Mouse (Mus musculus): ENCODE data around the gene Gm21974. TPM values are rescaled to one million over a fixed set of nuclear protein-coding genes. Genes with fewer than 3 reads are reported as not detected.

The Gm21974 gene
- polyA plus RNA-seq, 1 experiment from 2014 or later = not detected

DNA sequence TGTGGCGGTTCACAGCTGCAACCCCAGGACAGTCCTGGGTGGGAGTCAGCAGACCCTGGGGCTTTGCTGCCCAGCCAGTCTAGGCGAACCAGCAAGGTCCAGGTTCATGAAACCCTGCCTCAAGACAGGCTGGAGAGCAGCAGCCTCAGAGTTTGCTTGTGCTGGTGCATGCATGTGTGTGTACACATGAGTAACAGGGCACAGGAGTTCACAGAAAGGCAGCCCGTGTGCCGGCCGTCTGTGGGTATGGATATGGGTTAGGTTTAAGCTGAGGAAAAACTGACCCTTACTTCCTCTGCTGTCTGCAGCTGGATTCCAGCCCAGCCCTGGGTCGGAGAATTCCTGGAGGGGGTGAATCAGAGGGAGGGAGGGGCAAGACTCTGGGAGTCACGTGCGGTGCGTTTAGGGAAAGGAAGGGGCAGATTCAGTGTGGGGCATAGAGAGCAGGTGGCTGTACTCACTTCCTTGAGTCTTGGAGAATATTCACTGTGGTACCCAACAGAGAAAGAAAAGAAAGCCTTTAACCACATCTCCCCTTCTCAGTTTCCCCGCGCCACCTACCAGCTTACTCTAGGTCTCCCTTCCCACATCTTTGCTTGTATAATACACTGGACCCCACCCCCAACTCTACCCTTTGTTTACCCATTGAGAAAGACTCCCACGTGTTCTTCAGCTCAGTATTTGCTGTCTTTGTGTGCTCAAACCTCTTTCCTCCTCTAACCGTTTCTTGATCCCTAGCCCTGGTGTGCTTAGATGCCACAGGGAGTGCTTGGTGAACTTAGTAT lies 36.3 kb upstream of the Gm21974 start:
- H3K4me1 ChIP-seq (ENCODE audit: control insufficient read depth, insufficient read depth, low read length) = peaks cover 8% of the 10 kb centered on the region
- no peaks in the 10 kb centered on the region; the same call in 1 of the 2 replicates for H3K27me3 ChIP-seq (replicated peaks; ENCODE audit: control insufficient read depth, insufficient read depth, low read length)
- H3K36me3 ChIP-seq (ENCODE audit: control insufficient read depth, insufficient read depth, low read length) = peaks cover 3% of the 10 kb centered on the region; the same call in 1 of the 2 replicates
- no peak overlapping the region for H3K4me2 ChIP-seq (ENCODE audit: low read length)
- DNase-seq (ENCODE audit: low spot score) (no peak), ATAC-seq (no peak)
- no peak overlapping the region for H3K4me3 ChIP-seq (ENCODE audit: low read depth, low read length)
- no peaks in the 10 kb centered on the region for H3K9me3 ChIP-seq (replicated peaks; ENCODE audit: control insufficient read depth, low read length)
- H3K27ac ChIP-seq (ENCODE audit: low read depth, low read length) = no peak overlapping the region
- H3K9ac ChIP-seq (ENCODE audit: low read length) = no peak overlapping the region
- 32% methylated on average over 13 of the region's 13 CpGs for WGBS

DNA sequence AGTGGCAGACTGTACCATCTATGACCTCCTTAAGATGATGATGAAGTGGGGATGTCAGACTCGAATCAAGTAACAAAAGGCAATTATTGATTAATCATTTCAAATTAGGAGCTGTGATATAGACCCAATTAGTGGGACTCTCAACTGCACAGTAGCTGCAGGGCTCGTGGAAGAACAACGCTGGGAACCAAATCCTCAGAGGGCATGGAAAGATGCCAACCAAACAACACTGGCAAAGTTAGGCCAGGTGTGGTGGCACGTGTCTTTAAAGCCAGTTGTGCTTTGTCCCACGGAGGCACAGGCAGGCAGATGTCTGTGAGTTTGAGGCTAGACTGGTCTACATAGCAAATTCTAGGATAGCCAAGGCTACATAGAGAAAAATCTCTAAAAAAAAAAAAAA lies 35.4 kb upstream of the Gm21974 start:
- Histone ChIP-seq H3K4me2 (ENCODE audit: low read length) (no peak overlapping the region), H3K9me3 (replicated peaks; ENCODE audit: control insufficient read depth, low read length) (no peaks in the 10 kb centered on the region), H3K27ac (ENCODE audit: low read depth, low read length) (no peak overlapping the region), H3K4me1 (ENCODE audit: control insufficient read depth, insufficient read depth, low read length) (0 out of 2 replicates have a peak, but pooled peaks cover 4% of the 10 kb centered on the region), H3K4me3 (ENCODE audit: low read depth, low read length) (no peak overlapping the region), H3K9ac (ENCODE audit: low read length) (no peak overlapping the region), H3K36me3 (ENCODE audit: control insufficient read depth, insufficient read depth, low read length) (peaks cover 10% of the 10 kb centered on the region), H3K27me3 (replicated peaks; ENCODE audit: control insufficient read depth, insufficient read depth, low read length) (no peaks in the 10 kb centered on the region; the same call in 1 of the 2 replicates)
- no peak for ATAC-seq
- WGBS = 64% methylated on average over 5 of the region's 5 CpGs
- no peak for DNase-seq (ENCODE audit: low spot score)

DNA sequence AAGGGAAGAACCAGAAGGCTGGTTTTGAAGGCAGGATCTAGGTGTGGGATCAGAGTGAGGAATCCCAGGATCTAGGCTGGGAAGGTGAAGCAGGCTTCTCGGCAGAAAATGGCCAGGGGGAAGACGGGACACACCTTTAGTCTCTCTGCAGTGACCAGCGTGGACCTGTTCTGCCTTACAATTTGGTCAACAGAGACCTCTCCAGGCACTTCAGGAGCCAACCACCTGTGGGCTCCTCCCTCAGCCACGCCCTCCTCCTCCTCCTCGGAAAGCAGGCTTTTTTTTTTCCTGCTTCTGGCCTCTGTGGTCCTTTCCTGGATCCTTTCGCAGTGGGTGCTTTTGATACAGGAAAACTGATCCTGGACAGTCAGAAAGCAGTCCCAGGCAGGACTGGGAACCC lies 34.7 kb upstream of the Gm21974 start, which contains the start of gene Prss8:
TSS of gene Prss8 (minus strand) at position 182 of the 400 bp plus-strand sequence.
- ATAC-seq = no peak
- Histone ChIP-seq H3K4me1 (ENCODE audit: control insufficient read depth, insufficient read depth, low read length) (0 out of 2 replicates have a peak, but pooled peaks cover 3% of the 10 kb centered on the region), H3K9ac (ENCODE audit: low read length) (no peak within 1 kb of the TSS), H3K27ac (ENCODE audit: low read depth, low read length) (no peak within 1 kb of the TSS), H3K9me3 (replicated peaks; ENCODE audit: control insufficient read depth, low read length) (no peaks in the 10 kb centered on the region), H3K4me3 (ENCODE audit: low read depth, low read length) (no peak within 1 kb of the TSS), H3K4me2 (ENCODE audit: low read length) (no peak within 1 kb of the TSS), H3K36me3 (ENCODE audit: control insufficient read depth, insufficient read depth, low read length) (peaks cover 17% of the 10 kb centered on the region), H3K27me3 (replicated peaks; ENCODE audit: control insufficient read depth, insufficient read depth, low read length) (no peaks in the 10 kb centered on the region; the same call in 1 of the 2 replicates)
- no peak for DNase-seq (ENCODE audit: low spot score)
- WGBS = 15% methylated on average over 6 of the region's 6 CpGs

DNA sequence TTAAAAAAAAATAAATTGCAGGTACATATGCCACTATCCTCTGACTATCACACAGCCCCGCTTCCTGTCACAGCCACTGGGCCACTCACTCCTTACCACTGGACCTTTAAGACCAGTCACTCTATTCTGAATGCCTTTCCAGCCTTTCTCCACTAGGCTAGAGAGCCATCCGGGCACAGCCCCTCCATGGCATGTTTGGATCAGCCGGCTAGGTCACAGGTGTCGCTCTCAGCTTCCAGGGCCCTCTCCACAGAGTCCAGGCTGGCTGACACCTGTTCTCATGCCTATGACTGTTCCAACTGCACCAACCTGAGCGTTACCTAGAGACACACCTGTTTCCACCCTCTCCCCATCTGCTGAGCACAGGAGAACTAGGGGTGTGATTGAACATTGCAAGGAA lies 33.3 kb upstream of the Gm21974 start:
- no peaks in the 10 kb centered on the region for H3K9me3 ChIP-seq (replicated peaks; ENCODE audit: control insufficient read depth, low read length)
- no peak overlapping the region for H3K9ac ChIP-seq (ENCODE audit: low read length)
- no peak overlapping the region for H3K27ac ChIP-seq (ENCODE audit: low read depth, low read length)
- ATAC-seq = no peak
- no peak for DNase-seq (ENCODE audit: low spot score)
- H3K27me3 ChIP-seq (replicated peaks; ENCODE audit: control insufficient read depth, insufficient read depth, low read length) = no peaks in the 10 kb centered on the region; the same call in 1 of the 2 replicates
- peaks cover 30% of the 10 kb centered on the region for H3K36me3 ChIP-seq (ENCODE audit: control insufficient read depth, insufficient read depth, low read length)
- H3K4me1 ChIP-seq (ENCODE audit: control insufficient read depth, insufficient read depth, low read length) = no peaks in the 10 kb centered on the region
- 47% methylated on average over 5 of the region's 5 CpGs for WGBS
- H3K4me2 ChIP-seq (ENCODE audit: low read length) = no peak overlapping the region
- H3K4me3 ChIP-seq (ENCODE audit: low read depth, low read length) = no peak overlapping the region

DNA sequence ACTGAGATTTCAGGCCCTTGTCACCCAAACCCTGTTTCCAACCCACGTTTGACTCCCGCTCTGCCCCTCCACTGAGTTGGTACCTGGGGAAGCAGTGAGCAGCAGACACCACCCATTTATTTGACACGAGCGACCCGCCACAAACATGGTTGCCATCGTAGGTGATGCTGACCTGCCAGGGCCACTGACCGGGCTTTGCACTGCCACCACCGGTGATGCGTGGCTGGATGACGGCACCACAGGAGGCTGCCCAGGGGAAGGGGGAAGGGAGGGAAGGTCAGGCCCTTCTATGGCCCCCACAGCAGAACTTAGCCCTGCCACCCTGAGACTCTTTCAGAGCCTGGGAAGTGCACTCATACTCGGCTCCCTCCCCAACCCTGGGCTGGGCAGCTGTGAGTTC lies 32.5 kb upstream of the Gm21974 start:
- H3K27me3 ChIP-seq (replicated peaks; ENCODE audit: control insufficient read depth, insufficient read depth, low read length) = no peaks in the 10 kb centered on the region; the same call in 1 of the 2 replicates
- 84% methylated on average over 11 of the region's 11 CpGs for WGBS
- no peak for DNase-seq (ENCODE audit: low spot score)

DNA sequence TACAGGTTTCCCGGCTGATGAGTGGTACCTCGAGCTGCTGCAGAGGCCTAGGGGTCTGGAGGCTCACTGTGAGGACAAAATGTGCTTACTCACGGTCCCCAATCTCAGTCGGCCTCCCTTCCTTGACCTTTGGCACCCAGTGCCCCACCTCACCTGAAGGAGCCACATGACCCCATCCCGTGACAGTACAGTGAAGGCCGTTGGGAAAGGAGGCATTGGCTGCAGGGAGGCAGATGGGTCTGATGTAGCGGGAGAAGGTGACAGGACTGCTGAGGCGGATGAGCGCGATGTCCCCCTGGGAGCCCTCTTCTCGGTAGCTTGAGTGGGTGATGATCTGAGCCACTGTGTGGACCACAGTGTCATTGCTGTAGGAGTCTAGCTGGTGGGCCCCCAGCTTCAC lies 31.6 kb upstream of the Gm21974 start:
- DNase-seq (ENCODE audit: low spot score) (no peak), ATAC-seq (no peak)
- H3K9me3 ChIP-seq (replicated peaks; ENCODE audit: control insufficient read depth, low read length) = no peaks in the 10 kb centered on the region
- no peak overlapping the region for H3K4me2 ChIP-seq (ENCODE audit: low read length)
- H3K27me3 ChIP-seq (replicated peaks; ENCODE audit: control insufficient read depth, insufficient read depth, low read length) = no peaks in the 10 kb centered on the region; the same call in 1 of the 2 replicates
- H3K4me3 ChIP-seq (ENCODE audit: low read depth, low read length) = no peak overlapping the region
- H3K4me1 ChIP-seq (ENCODE audit: control insufficient read depth, insufficient read depth, low read length) = no peaks in the 10 kb centered on the region
- H3K9ac ChIP-seq (ENCODE audit: low read length) = no peak overlapping the region
- H3K27ac ChIP-seq (ENCODE audit: low read depth, low read length) = no peak overlapping the region
- peaks cover 45% of the 10 kb centered on the region for H3K36me3 ChIP-seq (ENCODE audit: control insufficient read depth, insufficient read depth, low read length)
- 89% methylated on average over 11 of the region's 11 CpGs for WGBS

More for the DNA sequence above, 32.5 kb upstream of the Gm21974 start:
- Histone ChIP-seq H3K9ac (ENCODE audit: low read length) (no peak overlapping the region), H3K4me1 (ENCODE audit: control insufficient read depth, insufficient read depth, low read length) (no peaks in the 10 kb centered on the region), H3K4me2 (ENCODE audit: low read length) (no peak overlapping the region), H3K9me3 (replicated peaks; ENCODE audit: control insufficient read depth, low read length) (no peaks in the 10 kb centered on the region), H3K36me3 (ENCODE audit: control insufficient read depth, insufficient read depth, low read length) (peaks cover 38% of the 10 kb centered on the region), H3K27ac (ENCODE audit: low read depth, low read length) (no peak overlapping the region), H3K4me3 (ENCODE audit: low read depth, low read length) (no peak overlapping the region)
- ATAC-seq = no peak

DNA sequence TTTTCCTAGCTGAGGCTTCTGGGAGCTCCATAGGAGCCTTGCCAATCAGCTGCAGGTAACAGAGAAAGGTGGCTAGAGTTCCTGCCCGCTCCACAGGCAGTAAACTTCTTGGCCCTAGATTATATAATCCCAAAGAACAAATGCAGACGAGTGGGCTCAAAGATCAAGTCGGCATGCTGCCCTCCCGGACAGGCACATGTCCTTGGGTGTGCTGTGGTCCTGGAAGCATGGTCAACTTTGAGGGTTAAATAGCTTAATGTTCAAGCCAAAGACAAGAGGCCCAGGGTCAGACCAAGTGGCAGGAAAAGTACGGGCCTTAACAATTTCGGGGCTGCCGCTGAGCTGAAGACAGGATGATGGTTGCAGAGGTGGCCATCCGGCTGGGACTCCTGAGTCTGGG lies 30.8 kb upstream of the Gm21974 start:
- 89% methylated on average over 8 of the region's 8 CpGs for WGBS

DNA sequence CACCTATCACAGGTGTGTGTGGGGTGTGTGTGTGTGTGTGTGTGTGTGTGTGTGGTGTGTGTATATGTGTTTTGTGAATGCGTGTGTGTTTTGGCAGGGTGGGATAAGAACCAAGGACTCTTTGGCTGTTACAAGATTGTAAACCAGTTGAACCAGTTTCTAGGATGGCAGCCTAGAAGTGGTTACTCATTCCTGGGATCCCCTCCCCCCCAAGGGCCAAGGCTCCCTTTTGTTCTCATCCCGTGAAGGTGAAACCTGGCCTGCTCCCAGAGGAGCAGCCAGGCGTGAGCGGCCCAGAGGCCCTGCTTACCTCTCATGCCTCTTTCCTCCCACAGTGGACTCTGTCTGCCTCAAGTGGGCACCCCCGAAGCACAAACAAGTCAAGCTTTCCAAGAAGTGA lies 30.0 kb upstream of the Gm21974 start:
- no peak overlapping the region for H3K27ac ChIP-seq (ENCODE audit: low read depth, low read length)
- 51% methylated on average over 5 of the region's 5 CpGs for WGBS
- no peak overlapping the region for H3K4me2 ChIP-seq (ENCODE audit: low read length)
- H3K36me3 ChIP-seq (ENCODE audit: control insufficient read depth, insufficient read depth, low read length) = peaks cover 54% of the 10 kb centered on the region
- ATAC-seq = no peak
- H3K27me3 ChIP-seq (replicated peaks; ENCODE audit: control insufficient read depth, insufficient read depth, low read length) = no peaks in the 10 kb centered on the region; the same call in 1 of the 2 replicates
- H3K4me3 ChIP-seq (ENCODE audit: low read depth, low read length) = no peak overlapping the region
- DNase-seq (ENCODE audit: low spot score) = no peak
- no peak overlapping the region for H3K9ac ChIP-seq (ENCODE audit: low read length)
- H3K9me3 ChIP-seq (replicated peaks; ENCODE audit: control insufficient read depth, low read length) = no peaks in the 10 kb centered on the region
- no peaks in the 10 kb centered on the region for H3K4me1 ChIP-seq (ENCODE audit: control insufficient read depth, insufficient read depth, low read length)

More for the DNA sequence above, 30.8 kb upstream of the Gm21974 start:
- no peak overlapping the region for H3K9ac ChIP-seq (ENCODE audit: low read length)
- no peaks in the 10 kb centered on the region for H3K4me1 ChIP-seq (ENCODE audit: control insufficient read depth, insufficient read depth, low read length)
- H3K27me3 ChIP-seq (replicated peaks; ENCODE audit: control insufficient read depth, insufficient read depth, low read length) = no peaks in the 10 kb centered on the region; the same call in 1 of the 2 replicates
- H3K4me3 ChIP-seq (ENCODE audit: low read depth, low read length) = no peak overlapping the region
- no peak overlapping the region for H3K27ac ChIP-seq (ENCODE audit: low read depth, low read length)
- DNase-seq (ENCODE audit: low spot score) (no peak), ATAC-seq (no peak)
- peaks cover 46% of the 10 kb centered on the region for H3K36me3 ChIP-seq (ENCODE audit: control insufficient read depth, insufficient read depth, low read length)
- H3K4me2 ChIP-seq (ENCODE audit: low read length) = no peak overlapping the region
- no peaks in the 10 kb centered on the region for H3K9me3 ChIP-seq (replicated peaks; ENCODE audit: control insufficient read depth, low read length)

DNA sequence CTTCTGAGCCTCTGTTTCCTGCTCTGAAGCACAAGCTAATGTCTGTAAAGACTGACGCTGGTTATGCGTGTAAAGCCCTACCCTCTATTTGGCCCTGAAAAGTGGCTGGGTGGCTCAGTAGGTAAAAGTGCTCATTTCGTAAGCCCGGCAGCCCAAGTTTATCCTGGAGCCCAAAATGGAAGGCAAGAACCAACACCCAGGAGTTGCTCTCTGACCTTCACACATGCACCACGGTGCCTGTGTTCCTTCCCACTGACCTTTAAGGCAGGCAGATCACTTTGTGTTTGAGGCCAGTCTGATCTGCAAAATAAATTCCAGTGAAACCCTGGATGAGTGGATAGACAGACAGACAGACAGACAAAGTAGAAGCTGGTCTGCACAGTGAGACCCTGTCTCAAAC lies 28.5 kb upstream of the Gm21974 start:
- DNase-seq (ENCODE audit: low spot score) (no peak), ATAC-seq (no peak)
- Histone ChIP-seq H3K27ac (ENCODE audit: low read depth, low read length) (no peak overlapping the region), H3K27me3 (replicated peaks; ENCODE audit: control insufficient read depth, insufficient read depth, low read length) (no peaks in the 10 kb centered on the region), H3K4me1 (ENCODE audit: control insufficient read depth, insufficient read depth, low read length) (no peaks in the 10 kb centered on the region), H3K36me3 (ENCODE audit: control insufficient read depth, insufficient read depth, low read length) (peaks cover 58% of the 10 kb centered on the region), H3K9ac (ENCODE audit: low read length) (no peak overlapping the region), H3K4me2 (ENCODE audit: low read length) (no peak overlapping the region), H3K9me3 (replicated peaks; ENCODE audit: control insufficient read depth, low read length) (no peaks in the 10 kb centered on the region), H3K4me3 (ENCODE audit: low read depth, low read length) (no peak overlapping the region)
- 91% methylated on average over 5 of the region's 5 CpGs for WGBS

All from forebrain, embryonic 14.5 days (tissue).